Mouse (Mus musculus) C2C12 (cell line): ENCODE data around the gene Rbfox3.

ENCODE experiments used
- CEBPB ChIP-seq: IDR thresholded peaks from one replicate; pipeline ENCODE4 v1.6.1; 2011; ENCODE audit warnings: low read depth, mild to moderate bottlenecking, control low read depth, moderate library complexity
- CTCF ChIP-seq: IDR thresholded peaks from one replicate; pipeline ENCODE4 v1.5.1; 2011; ENCODE audit not compliant: control insufficient read depth, insufficient read depth, insufficient read length
- FOSL1 ChIP-seq: IDR thresholded peaks from one replicate; pipeline ENCODE4 v1.8.0; 2011; ENCODE audit warnings: mild to moderate bottlenecking, low read length; ENCODE audit not compliant: poor library complexity, insufficient read depth, severe bottlenecking
- MAX ChIP-seq: IDR thresholded peaks from one replicate; pipeline ENCODE4 v1.6.1; 2011; ENCODE audit warnings: mild to moderate bottlenecking, control low read depth

DNA sequence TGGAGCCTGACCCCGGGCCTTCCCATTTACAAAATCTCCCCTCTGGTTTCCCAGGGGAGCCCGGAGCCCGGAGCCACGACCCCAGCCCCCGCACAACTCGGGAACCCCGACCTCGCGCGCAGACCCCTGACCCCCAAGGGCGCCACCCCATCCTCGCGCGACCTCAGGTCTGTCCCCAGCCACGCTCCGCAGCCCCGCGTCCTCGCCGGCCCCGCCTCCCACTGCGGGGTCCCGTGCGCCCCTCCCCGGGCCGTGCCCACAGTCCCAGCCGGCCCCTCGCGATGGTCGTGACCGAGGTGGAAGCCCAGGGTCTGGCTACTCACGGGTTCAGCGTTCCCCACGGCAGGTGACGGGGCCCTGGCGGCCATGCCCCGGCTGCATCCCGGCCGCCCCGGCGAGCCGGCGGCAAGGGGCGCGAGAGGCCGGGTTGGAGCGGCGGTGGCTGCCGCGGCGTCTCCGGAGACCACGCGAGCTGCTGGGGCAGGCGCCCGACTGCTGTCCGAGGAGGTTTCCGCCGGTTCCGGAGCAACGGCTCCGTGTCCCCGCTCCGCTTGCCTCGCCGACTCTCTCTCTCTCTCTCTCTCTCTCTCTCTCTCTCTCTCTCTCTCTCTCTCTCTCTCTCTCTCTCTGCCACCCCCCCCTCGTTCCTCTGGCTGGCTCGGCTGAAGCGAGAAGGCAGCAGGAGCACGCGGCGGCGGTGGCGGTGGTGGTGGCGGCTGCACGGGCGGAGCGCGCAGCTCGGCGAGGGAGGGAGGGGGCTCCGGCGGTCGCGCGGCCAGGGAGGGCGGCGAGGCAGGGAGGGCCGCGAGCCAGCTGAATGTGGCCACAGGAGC is 2.2 kb downstream of the Rbfox3 start:
- TF ChIP-seq FOSL1 (no peak), CTCF (no peak), MAX (no peak), CEBPB (no peak)
